Mouse (Mus musculus) forebrain, embryonic 12.5 days (tissue): ENCODE measurements at regions not wholly inside any gene's neighbourhood (a gene's known extent, or its start where the extent isn't known, plus 50 kb on each side); places are given as distances from the start of the nearest gene placed in this dataset.

ENCODE experiments used
- ATAC-seq: fragments of 200-750 bp; cut with Nextera tagmentation; 2 replicates; pipeline ENCODE4 v1.8.0; 2017; ENCODE audit warnings: moderate TSS enrichment; ENCODE audit not compliant: low FRiP score
- H3K27ac ChIP-seq: fragments of 300-500 bp; sonication (generic); 2 replicates; pipeline ENCODE4 v1.5.1; 2016; ENCODE audit warnings: mild to moderate bottlenecking
- H3K27me3 ChIP-seq: fragments of 300-500 bp; sonication (generic); 2 replicates; pipeline ENCODE4 v1.6.1; 2016; ENCODE audit warnings: mild to moderate bottlenecking
- H3K36me3 ChIP-seq: fragments of 300-500 bp; sonication (generic); replicated peaks from 2 replicates; pipeline ENCODE4 v1.6.1; 2016; ENCODE audit warnings: mild to moderate bottlenecking
- H3K4me1 ChIP-seq: fragments of 300-500 bp; sonication (generic); 2 replicates; pipeline ENCODE4 v1.6.1; 2016
- H3K4me2 ChIP-seq: fragments of 300-500 bp; sonication (generic); 2 replicates; pipeline ENCODE4 v1.6.1; 2016; ENCODE audit warnings: mild to moderate bottlenecking, moderate library complexity
- H3K4me3 ChIP-seq: fragments of 300-500 bp; sonication (generic); replicated peaks from 2 replicates; pipeline ENCODE4 v1.5.1; 2016; ENCODE audit warnings: mild to moderate bottlenecking
- H3K9ac ChIP-seq: fragments of 300-500 bp; sonication (generic); 2 replicates; pipeline ENCODE4 v1.6.1; 2016; ENCODE audit warnings: mild to moderate bottlenecking
- H3K9me3 ChIP-seq: fragments of 300-500 bp; sonication (generic); 2 replicates; pipeline ENCODE4 v1.6.1; 2016
- WGBS: fragments of 180-500 bp; shearing (Covaris S2); methylation state at CpG from one replicate; pipeline ENCODE4 v1.1.7; 2016; 5-methylcytosine and 5-hydroxymethylcytosine counted together

- 84% methylated on average over 5 of the region's 5 CpGs for WGBS
- Histone ChIP-seq H3K4me1 (no peaks in the 10 kb centered on the region), H3K27ac (no peak overlapping the region), H3K9ac (no peak overlapping the region), H3K4me2 (no peak overlapping the region), H3K36me3 (no peaks in the 10 kb centered on the region), H3K4me3 (no peak overlapping the region), H3K27me3 (no peaks in the 10 kb centered on the region), H3K9me3 (no peaks in the 10 kb centered on the region)
- no peak for ATAC-seq
Measured at GRCm38 (mm10) chr7:138680530-138680929, 165.3 kb upstream of the Ppp2r2d start.

- H3K4me1 ChIP-seq, result no peaks in the 10 kb centered on the region
- no peak overlapping the region for H3K27ac ChIP-seq
- no peak overlapping the region for H3K4me3 ChIP-seq
- H3K36me3 ChIP-seq, result no peaks in the 10 kb centered on the region
- no peak overlapping the region for H3K9ac ChIP-seq
- no peak for ATAC-seq
- WGBS, result 86% methylated on average over 2 of the region's 2 CpGs
- H3K4me2 ChIP-seq, result no peak overlapping the region
- H3K9me3 ChIP-seq, result no peaks in the 10 kb centered on the region
- H3K27me3 ChIP-seq, result no peaks in the 10 kb centered on the region
Measured at GRCm38 (mm10) chr7:138679575-138679974, 166.3 kb upstream of the Ppp2r2d start.

- peak; percentile 58; the same call in 1 of the 2 replicates for ATAC-seq
- Histone ChIP-seq H3K4me2 (no peak overlapping the region), H3K9me3 (no peaks in the 10 kb centered on the region), H3K9ac (no peak overlapping the region), H3K4me1 (peaks cover 25% of the 10 kb centered on the region), H3K27me3 (no peaks in the 10 kb centered on the region), H3K27ac (peak overlapping the region; percentile 59; the same call in 1 of the 2 replicates), H3K4me3 (no peak overlapping the region), H3K36me3 (no peaks in the 10 kb centered on the region)
- WGBS, result 32% methylated on average over 1 of the region's 1 CpGs
Measured at GRCm38 (mm10) chr7:138672959-138673358, 172.9 kb upstream of the Ppp2r2d start.

- Histone ChIP-seq H3K27me3 (no peaks in the 10 kb centered on the region), H3K36me3 (no peaks in the 10 kb centered on the region), H3K9ac (no peak overlapping the region), H3K4me3 (no peak overlapping the region), H3K4me2 (no peak overlapping the region), H3K27ac (peak overlapping the region; percentile 76), H3K4me1 (peaks cover 28% of the 10 kb centered on the region), H3K9me3 (no peaks in the 10 kb centered on the region)
- WGBS, result 30% methylated on average over 4 of the region's 4 CpGs
- ATAC-seq, result peak; percentile 59
Measured at GRCm38 (mm10) chr7:138668337-138668736, 177.5 kb upstream of the Ppp2r2d start.

GRCm38 (mm10) chr7:138660124-138660523 lies 185.8 kb upstream of the Ppp2r2d start:
- 0 out of 2 replicates have a peak, but pooled peaks cover 4% of the 10 kb centered on the region for H3K4me1 ChIP-seq
- whole genome bisulfite sequencing, result 89% methylated on average over 4 of the region's 4 CpGs
- ATAC-seq, result no peak

GRCm38 (mm10) chr7:138657521-138657920 lies 188.4 kb upstream of the Ppp2r2d start:
- no peak overlapping the region for H3K9ac ChIP-seq
- WGBS, result 89% methylated on average over 4 of the region's 4 CpGs
- H3K36me3 ChIP-seq, result no peaks in the 10 kb centered on the region
- H3K9me3 ChIP-seq, result no peaks in the 10 kb centered on the region
- no peak overlapping the region for H3K4me3 ChIP-seq
- H3K27me3 ChIP-seq, result no peaks in the 10 kb centered on the region
- no peak overlapping the region for H3K4me2 ChIP-seq
- no peak overlapping the region for H3K27ac ChIP-seq
- no peak for ATAC-seq
- 0 out of 2 replicates have a peak, but pooled peaks cover 4% of the 10 kb centered on the region for H3K4me1 ChIP-seq

More at GRCm38 (mm10) chr7:138660124-138660523, 185.8 kb upstream of the Ppp2r2d start:
- H3K4me3 ChIP-seq, result no peak overlapping the region
- no peaks in the 10 kb centered on the region for H3K27me3 ChIP-seq
- H3K4me2 ChIP-seq, result no peak overlapping the region
- H3K9me3 ChIP-seq, result no peaks in the 10 kb centered on the region
- H3K36me3 ChIP-seq, result no peaks in the 10 kb centered on the region
- no peak overlapping the region for H3K27ac ChIP-seq
- H3K9ac ChIP-seq, result no peak overlapping the region

- WGBS, result 95% methylated on average over 2 of the region's 2 CpGs
- Histone ChIP-seq H3K27ac (no peak overlapping the region), H3K4me3 (no peak overlapping the region), H3K9ac (no peak overlapping the region), H3K4me2 (no peak overlapping the region), H3K36me3 (no peaks in the 10 kb centered on the region), H3K27me3 (no peaks in the 10 kb centered on the region), H3K4me1 (0 out of 2 replicates have a peak, but pooled peaks cover 4% of the 10 kb centered on the region), H3K9me3 (no peaks in the 10 kb centered on the region)
- ATAC-seq, result no peak
Measured at GRCm38 (mm10) chr7:138657076-138657475, 188.8 kb upstream of the Ppp2r2d start.

GRCm38 (mm10) chr7:138655940-138656339 lies 189.9 kb upstream of the Ppp2r2d start:
- Histone ChIP-seq H3K4me2 (no peak overlapping the region), H3K36me3 (no peaks in the 10 kb centered on the region), H3K9me3 (no peaks in the 10 kb centered on the region), H3K27me3 (no peaks in the 10 kb centered on the region), H3K9ac (no peak overlapping the region), H3K4me1 (0 out of 2 replicates have a peak, but pooled peaks cover 4% of the 10 kb centered on the region), H3K27ac (no peak overlapping the region), H3K4me3 (no peak overlapping the region)
- ATAC-seq, result no peak
- 76% methylated on average over 3 of the region's 3 CpGs for WGBS

- no peak for ATAC-seq
- no peaks in the 10 kb centered on the region for H3K9me3 ChIP-seq
- no peaks in the 10 kb centered on the region for H3K27me3 ChIP-seq
- H3K4me2 ChIP-seq, result no peak overlapping the region
- no peak overlapping the region for H3K9ac ChIP-seq
- 0 out of 2 replicates have a peak, but pooled peaks cover 2% of the 10 kb centered on the region for H3K4me1 ChIP-seq
- no peak overlapping the region for H3K4me3 ChIP-seq
- no peaks in the 10 kb centered on the region for H3K36me3 ChIP-seq
- 93% methylated on average over 5 of the region's 5 CpGs for WGBS
- no peak overlapping the region for H3K27ac ChIP-seq
Measured at GRCm38 (mm10) chr7:138650946-138651345, 194.9 kb upstream of the Ppp2r2d start.

- Histone ChIP-seq H3K4me1 (no peaks in the 10 kb centered on the region), H3K9me3 (no peaks in the 10 kb centered on the region), H3K27me3 (no peaks in the 10 kb centered on the region), H3K4me2 (no peak overlapping the region), H3K9ac (no peak overlapping the region), H3K4me3 (no peak overlapping the region), H3K36me3 (no peaks in the 10 kb centered on the region), H3K27ac (no peak overlapping the region)
- WGBS, result 79% methylated on average over 2 of the region's 2 CpGs
- ATAC-seq, result no peak
Measured at GRCm38 (mm10) chr7:138647636-138648035, 198.2 kb upstream of the Ppp2r2d start.

- Histone ChIP-seq H3K4me1 (no peaks in the 10 kb centered on the region), H3K9ac (no peak overlapping the region), H3K4me2 (no peak overlapping the region), H3K27ac (no peak overlapping the region), H3K4me3 (no peak overlapping the region), H3K27me3 (no peaks in the 10 kb centered on the region), H3K9me3 (no peaks in the 10 kb centered on the region), H3K36me3 (no peaks in the 10 kb centered on the region)
- no peak for ATAC-seq
- 71% methylated on average over 6 of the region's 6 CpGs for WGBS
Measured at GRCm38 (mm10) chr7:138640492-138641165, 205.2 kb upstream of the Ppp2r2d start.

GRCm38 (mm10) chr7:138639541-138639940 lies 206.3 kb upstream of the Ppp2r2d start:
- no peaks in the 10 kb centered on the region for H3K9me3 ChIP-seq
- ATAC-seq, result no peak
- H3K4me3 ChIP-seq, result no peak overlapping the region
- WGBS, result 93% methylated on average over 3 of the region's 3 CpGs
- H3K4me2 ChIP-seq, result no peak overlapping the region
- no peak overlapping the region for H3K27ac ChIP-seq
- no peaks in the 10 kb centered on the region for H3K36me3 ChIP-seq
- H3K9ac ChIP-seq, result no peak overlapping the region
- no peaks in the 10 kb centered on the region for H3K27me3 ChIP-seq
- H3K4me1 ChIP-seq, result no peaks in the 10 kb centered on the region

GRCm38 (mm10) chr7:138626061-138626460 lies 219.8 kb upstream of the Ppp2r2d start:
- Histone ChIP-seq H3K9me3 (no peaks in the 10 kb centered on the region), H3K4me1 (no peaks in the 10 kb centered on the region), H3K36me3 (no peaks in the 10 kb centered on the region), H3K27ac (no peak overlapping the region), H3K9ac (no peak overlapping the region), H3K27me3 (no peaks in the 10 kb centered on the region), H3K4me3 (no peak overlapping the region), H3K4me2 (no peak overlapping the region)
- WGBS, result 92% methylated on average over 9 of the region's 9 CpGs
- no peak for ATAC-seq
